Mouse (Mus musculus) layer of hippocampus, adult 11-12 months (tissue): ENCODE results near the gene Spsb3.

ENCODE experiments used
- DNase-seq: peaks from one replicate; pipeline ENCODE4 v3.0.0; 2022; ENCODE audit warnings: low spot score

Gene Spsb3

DNA sequence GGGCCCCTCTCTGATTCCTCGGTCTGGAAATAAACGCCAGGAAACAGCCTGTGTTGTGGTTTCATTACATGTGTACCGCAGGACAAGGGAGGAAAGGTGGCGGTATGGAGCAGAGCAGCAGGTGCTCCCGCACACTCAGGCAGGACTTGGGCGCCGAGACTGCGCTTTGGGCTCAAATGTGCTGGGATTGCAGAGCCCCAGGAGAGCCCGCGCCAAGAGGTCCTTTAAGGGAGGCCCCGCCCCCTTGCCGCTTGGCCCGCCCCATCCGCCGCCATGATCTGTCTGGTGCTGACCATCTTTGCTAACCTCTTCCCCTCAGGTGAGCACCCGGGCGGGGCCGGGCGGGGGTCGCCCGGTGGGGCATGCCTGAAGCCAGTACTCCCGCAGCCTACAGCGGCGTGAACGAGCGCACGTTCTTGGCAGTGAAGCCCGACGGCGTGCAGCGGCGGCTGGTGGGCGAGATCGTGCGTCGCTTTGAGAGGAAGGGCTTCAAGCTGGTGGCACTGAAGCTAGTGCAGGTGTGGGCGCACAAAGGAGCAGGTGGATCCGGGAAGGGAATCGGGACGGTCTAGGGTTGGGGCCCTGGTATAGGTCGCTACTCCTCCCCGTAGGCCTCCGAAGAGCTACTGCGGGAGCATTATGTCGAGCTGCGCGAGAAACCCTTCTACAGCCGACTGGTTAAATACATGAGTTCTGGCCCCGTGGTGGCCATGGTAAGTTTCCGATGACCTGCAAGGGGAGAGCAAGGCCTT is 10.0 kb downstream of the Spsb3 start, which contains the start of gene Nme3:
Gene Nme3, plus strand, starts transcription at position 260 of the 752 bp plus-strand sequence.
- DNase-seq = peak; percentile 73

DNA sequence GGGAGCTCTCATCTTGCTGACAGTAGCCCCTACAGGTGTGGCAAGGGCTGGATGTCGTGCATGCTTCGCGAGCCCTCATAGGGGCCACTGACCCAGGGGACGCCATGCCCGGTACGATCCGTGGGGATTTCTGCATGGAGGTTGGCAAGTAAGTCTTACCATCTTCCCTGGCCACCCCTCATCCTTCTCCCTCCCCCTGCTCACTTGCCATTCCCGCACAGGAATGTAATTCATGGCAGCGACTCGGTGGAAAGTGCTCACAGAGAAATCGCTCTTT is 10.5 kb downstream of the Spsb3 start:
- peak; percentile 26 for DNase-seq

DNA sequence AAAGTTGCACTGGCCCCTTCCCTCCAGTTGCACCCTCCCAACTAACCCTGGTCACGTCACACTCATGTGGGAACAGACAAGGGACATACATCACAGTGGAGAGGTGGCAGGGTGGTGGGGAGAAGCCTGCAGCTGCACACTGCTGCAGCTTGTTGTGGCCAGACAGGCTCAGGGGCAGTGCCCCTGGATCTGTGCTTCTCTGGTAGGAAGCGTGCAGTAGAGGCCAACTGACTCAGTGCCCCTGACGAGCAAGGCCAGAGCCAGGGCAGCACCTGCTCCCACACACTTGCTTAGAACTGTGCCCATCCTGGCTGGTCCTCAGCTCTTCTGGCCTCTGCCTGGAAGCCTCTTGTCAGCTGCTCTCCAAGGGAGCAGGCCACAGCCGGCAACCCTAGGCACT is 11.2 kb downstream of the Spsb3 start:
- DNase-seq = no peak

DNA sequence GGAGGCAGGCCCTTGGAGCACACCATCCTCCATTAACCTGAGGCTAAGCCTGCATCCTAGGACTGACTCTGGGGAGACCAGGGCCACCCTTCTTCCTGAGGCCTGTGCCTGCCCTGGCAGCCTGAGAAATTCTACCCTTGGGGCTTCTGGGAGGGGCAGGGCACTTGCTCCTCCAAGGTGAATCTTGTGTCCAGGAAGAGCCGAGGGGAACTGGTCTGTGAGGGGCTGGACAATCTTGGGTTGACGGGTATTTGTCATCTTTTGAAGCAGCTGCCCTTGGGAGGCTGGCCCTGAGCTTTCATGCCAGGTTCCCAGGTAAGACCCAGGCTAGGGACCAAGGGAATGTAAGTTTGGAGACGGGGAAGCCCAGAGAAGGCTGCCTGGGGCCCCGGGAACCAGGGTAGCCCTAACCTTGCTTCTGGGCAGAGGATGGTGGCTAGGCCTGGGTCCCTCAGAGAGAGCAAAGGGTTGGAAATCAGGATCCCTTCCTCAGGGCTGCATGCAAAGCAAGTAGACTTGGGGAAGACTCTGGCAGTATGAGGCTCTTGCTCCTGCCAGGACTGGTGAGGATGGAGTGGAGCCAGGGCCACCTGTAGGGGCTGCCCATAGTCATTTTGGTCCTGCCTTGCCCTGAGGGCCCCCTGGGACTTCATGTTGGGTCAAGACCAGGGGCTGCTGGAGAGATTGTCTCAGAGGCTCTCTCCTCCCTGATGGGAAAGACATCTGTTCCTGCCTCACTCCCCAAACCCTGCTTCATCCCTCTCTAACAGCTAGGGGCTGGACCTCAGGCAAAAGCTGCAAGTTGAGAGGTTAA is 11.8 kb downstream of the Spsb3 start:
- DNase-seq = no peak

DNA sequence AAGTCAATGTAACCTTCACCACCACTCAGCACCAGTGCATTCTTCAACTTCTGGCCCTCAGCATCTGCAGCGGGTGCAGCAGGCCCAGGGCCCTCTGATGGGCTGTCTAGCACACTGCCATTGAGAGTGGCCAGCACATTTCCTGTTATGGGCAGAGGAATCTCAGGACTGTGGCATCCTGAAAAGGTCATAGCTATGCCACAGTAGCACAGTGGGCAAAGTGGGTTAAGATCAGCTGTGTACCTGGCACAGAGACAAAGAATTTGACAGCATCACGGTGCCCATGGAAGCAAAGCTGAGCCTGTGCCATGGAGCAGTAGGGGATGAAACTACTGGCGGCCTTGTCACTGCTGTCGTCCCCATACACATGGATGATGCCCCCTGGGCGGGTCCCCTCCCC is 12.7 kb downstream of the Spsb3 start:
- peak; percentile 4 for DNase-seq

DNA sequence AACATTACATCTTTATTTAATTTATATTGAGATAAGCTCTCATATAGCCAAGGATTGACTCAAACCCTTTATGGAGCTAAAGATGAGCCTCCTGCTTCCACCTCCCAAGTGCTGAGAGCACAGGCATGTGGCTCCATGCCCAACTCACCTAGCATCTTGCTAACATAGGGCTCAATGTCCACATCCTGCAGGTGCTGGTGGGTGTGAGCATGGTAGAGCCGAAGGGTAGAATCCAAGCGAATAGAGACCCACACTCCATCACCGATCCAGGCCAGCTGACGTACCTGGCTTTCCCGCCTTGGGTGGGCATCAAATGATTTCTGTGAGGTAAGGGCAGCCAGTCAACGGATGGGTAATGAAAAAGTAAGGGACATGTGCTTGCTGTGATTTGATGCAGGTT is 13.6 kb downstream of the Spsb3 start:
- peak; percentile 12 for DNase-seq

DNA sequence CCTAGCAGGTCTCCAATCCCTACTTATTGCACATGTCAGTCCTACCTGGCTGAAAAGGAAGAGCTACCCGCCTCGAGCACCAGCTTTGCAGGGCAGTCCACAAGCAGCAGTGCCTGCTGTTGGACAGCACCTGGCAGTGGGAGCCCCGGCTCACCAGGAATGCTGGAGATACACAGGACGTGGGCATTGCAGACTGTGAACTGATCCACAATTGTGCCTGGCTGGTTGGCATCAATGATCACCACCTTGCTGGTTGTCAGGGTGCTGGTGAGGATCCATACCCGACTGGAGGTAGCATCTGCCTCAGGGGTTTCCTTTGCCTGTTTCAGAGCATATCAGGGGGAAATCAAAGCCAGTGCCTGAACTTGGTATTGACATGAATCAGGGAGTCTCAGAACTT is 15.7 kb downstream of the Spsb3 start:
- peak; percentile 4 for DNase-seq

DNA sequence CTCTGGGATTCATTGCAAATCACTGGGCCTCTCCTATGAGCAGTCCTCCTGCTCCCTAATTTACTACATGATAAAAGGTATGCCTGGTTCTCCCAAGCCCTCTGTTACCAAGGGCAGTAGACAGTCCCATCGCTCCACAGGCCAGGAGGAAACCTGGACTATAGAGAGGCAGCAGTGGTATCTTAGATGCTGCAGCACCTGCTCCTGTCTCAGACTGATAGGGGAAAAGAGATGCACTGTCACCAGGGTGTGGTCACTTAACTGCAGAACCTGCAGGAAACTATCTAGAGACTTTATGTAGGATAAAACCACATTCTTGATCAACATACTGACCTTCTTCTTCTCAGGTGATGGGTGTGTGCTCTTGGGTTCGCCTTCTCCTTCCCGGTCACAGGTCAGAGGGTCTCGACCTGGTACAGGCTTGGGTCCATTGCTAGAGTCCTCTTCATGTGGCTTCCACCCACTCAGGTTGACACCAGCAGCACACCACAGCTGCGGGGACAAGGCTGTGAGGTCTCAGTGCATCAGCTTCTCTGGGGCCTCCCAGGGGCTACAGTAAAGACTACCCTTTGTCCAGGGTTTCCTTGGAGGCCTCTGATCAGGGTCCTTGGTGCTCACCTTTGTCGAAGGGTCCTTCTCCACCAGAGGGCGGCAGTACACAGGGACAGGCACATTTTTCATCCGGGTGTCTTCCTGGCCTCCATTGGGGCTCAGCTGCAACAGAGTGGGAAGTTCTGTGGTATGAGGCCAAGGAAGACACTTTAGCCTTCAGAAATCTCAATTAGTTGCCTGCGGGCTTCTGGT is 16.4 kb downstream of the Spsb3 start:
- peak; percentile 31 for DNase-seq

DNA sequence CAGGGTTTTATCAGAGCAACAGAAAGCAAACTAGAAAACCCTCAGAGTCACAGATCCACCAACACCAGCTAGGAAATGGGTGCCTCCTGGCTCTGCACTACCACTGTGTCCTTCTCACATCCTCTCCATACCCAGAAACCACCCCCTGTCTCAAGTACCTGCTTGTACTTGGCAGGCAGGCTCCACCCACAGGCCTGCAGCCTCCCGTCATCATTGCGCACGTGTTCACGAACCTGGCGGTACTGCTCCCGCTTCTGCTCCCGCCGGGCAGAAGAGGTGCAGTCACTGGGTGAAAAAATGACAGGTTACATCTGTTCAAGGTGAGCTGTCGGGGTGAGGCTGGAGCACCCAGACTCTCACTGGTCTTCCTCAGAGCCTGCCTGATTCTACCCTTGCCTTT is 17.3 kb downstream of the Spsb3 start:
- peak; percentile 5 for DNase-seq

DNA sequence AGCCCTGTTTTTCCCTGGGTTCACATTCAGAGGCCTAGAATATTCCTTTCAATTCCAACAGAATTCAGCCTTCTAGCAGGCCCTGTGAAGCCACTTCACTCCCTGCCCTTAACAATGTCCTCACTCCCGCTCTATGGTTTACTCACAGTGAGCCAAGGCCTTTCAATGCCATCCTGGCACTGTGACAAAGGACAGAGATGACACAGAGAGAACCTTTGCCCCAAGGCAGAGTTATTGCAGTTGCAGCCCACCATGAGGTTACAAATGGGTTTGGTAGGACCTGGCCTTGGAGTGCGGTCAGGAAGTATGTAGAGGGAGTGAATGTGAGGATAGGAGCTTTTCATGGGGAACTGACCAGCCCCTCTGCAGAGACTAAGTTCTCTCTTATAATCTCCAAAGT is 21.1 kb downstream of the Spsb3 start:
- DNase-seq = no peak

DNA sequence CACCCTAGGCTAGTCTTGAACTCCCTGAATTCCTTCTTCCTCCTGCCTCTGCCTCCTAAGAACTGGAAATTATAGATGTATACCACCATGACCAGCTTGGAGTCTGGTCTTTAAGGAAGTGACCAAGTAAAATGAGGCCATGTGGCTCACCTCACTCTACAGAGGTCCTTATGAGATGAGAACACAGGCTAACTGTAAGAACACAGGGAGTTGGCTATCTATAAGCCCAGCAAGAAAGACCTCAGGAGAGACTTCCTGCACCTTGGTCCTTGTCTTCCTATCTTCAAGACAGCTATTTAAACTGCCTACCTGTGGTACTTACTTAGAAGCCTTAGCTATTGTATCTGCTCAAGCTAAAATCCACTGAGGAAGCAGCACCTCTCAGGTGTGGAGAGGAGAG is 27.5 kb downstream of the Spsb3 start:
- DNase-seq = no peak

DNA sequence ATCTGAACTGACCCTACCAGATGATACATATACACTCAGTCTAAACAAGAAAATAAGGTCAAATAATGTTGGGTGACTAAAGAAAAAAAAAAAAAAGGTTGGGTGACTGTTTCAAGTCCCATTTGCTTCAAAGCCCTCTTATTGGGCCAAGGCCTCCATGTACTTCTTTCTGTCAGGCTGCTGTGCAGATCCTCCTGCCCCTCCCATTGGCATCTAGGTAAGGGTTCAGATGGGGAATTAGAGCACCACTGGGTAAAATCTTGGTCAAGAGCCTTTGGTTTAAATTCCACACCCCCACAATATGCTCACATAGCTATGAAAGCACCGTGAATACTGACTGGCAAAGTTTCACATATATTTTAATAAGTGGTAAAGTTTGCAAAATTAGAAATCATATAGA is 36.8 kb downstream of the Spsb3 start:
- no peak for DNase-seq

DNA sequence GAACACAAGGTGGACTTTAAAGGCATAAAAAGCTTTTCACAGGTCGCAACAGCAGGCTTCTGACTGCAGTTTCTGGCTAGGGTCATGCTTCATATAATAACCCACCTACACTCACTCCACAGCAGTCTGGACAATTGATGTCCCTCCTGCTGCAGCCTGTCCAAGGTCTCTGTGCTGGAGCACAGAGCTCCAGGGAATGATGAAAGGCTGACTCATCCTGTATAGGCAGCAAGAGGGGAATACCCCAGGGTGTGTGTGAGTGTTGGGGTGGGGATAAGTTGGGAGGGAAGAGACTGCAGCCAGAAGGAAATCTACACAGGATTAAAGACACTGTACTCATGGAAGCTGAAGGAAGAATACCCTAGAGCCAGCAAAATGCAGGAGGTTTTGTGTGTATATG is 43.1 kb downstream of the Spsb3 start:
- DNase-seq = no peak

DNA sequence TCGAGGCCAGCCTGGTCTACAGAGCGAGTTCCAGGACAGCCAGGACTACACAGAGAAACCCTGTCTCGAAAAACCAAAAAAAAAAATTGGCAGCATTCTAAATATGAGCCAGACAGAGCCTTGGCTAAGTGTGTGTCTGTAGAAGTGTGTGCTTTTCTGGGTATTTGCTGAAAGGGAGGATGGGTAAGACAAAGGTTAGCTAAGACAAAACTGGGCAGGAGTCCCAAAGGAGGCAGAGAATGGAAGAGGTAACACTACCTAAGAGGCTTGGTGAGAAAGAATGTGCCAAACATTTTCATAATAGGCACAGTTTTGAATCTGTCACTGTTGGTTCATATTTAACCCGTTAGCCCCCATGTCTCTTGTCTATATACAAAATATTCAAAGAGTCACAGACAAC is 46.0 kb downstream of the Spsb3 start:
- DNase-seq = no peak

DNA sequence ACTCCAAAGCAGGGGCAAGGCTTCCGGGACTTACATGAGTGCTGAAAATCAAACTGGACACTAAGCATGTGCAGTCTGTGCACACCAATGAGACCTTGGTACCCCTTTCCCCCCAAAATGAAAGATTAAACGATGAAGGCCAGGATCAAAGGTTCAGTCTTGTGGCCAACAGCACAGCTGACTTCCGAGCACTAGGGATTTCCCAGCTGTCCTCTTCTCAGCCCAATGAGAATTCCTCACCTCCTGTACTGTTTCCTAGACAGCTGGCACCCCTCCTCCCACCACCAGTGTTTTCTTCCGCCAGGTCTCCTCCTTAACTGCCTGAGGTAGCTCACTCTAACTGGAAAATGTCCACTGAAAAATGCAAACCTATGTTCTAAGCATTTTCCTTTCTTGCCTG is 46.7 kb downstream of the Spsb3 start:
- no peak for DNase-seq

DNA sequence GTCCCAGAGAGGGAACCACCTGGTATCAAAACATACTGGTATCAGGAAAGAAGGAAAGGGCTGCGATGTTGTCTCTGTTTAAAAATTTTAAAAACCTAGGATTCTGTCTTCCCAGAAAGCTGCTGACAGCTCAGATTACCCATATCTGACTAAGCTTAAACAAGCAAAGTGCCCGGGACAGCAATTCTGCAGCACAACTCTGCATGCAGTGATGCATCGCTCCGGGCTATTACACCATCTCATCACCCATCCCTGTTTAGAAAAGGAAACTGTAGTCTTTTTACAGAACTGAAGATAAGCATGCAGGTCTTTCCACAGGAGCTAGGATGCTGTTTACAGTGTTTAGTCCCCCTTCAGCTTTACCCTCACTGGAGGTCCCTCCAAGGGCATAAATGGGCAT is 48.5 kb downstream of the Spsb3 start:
- DNase-seq = no peak

DNA sequence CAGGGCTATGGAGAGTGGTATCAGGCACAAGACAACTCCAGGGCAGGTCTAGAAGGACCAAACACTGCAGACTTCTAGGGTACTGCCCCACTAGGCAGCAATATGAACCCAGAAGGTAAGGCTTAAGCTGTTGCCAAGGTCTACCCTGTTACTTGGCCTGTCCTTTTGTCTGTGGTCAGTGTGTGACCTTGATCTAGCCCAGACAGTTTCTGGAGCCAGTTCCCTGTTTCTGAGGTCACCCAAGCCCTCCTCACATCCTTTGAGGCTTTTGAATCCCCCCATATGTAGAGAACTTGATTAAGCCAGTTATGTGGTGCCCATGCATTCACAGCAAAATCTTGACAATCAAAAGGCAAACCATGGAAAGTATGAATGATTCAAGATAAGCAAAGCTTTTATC is 49.2 kb downstream of the Spsb3 start:
- DNase-seq = no peak

DNA sequence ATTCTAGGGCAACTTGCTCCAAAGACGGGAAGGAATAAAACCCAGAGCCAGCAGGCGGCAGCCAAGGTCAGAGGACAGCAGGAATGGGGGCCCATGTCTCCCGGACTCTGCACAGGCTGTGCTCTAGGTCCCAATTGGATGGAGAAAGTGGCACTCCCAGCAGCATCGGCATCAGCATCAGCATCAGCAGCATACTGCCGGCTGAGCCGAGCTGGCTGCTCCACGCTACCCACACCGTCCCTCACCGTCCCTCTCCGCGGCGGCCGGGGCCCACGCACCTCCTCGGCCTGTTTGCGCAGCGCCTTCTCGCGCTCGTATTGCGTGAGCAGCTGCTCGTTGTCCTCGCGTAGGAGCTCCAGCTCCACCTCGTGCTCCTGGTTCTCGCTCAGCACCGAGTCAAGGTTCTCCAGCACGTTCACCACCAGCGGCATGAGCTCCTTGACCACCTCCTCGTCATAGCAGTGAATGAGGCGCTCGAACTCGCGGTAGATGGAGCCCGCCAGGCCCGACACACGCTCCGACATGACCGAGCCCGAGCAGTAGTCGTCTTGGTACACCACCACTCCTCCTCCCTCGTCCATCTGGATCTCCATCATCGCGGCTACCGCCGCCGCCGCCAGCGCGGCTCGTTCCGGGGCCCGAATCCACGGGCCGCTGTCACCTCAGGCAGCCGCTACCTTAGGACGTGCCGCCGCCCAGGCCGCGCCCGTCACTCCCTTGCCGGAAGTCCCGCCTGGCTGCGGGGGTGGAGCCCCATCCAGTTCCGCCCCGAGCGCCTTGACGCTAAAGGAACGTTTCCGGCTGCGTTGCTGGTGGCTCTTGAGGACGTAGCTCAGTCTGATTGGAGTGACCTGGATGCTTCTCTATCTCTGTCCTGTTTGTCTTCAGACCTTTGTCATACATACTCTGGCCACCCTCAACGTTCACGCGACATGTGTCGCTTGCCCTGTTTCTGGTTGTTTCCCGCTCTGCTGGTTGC is 50.1 kb downstream of the Spsb3 start, which contains the start of gene Mapk8ip3:
Gene Mapk8ip3, minus strand, starts transcription at position 719 of the 979 bp plus-strand sequence.
- peak; percentile 96 for DNase-seq

DNA sequence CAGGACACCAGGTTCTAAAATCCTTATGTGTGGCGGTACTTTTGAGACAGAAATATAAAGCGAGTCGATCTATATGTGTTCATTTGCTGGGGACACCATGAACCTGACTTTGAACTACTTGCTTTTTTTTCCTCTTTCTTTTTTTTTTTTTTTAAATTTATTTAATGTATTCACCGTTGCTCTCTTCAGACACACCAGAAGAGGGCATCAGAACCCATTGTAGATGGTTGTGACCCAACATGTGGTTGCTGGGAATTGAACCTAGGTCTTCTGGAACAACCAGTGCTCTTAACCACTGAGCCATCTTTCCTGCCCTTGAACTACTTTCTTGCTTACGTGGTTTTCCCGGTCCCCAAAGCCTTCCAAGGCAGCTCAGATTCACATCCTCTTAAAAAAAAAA is 50.8 kb downstream of the Spsb3 start:
- no peak for DNase-seq
